Mouse (Mus musculus) C2C12 (cell line): ENCODE results near the gene Sez6l.

Source experiments
- CEBPB ChIP-seq: IDR thresholded peaks from one replicate; pipeline ENCODE4 v1.6.1; 2011; ENCODE audit warnings: low read depth, mild to moderate bottlenecking, control low read depth, moderate library complexity
- CTCF ChIP-seq: IDR thresholded peaks from one replicate; pipeline ENCODE4 v1.5.1; 2011; ENCODE audit not compliant: control insufficient read depth, insufficient read depth, insufficient read length
- FOSL1 ChIP-seq: IDR thresholded peaks from one replicate; pipeline ENCODE4 v1.8.0; 2011; ENCODE audit warnings: mild to moderate bottlenecking, low read length; ENCODE audit not compliant: poor library complexity, insufficient read depth, severe bottlenecking
- MAX ChIP-seq: IDR thresholded peaks from one replicate; pipeline ENCODE4 v1.6.1; 2011; ENCODE audit warnings: mild to moderate bottlenecking, control low read depth
- MYOD1 ChIP-seq: IDR thresholded peaks from one replicate; pipeline ENCODE4 v1.6.1; 2011; ENCODE audit warnings: low read depth; ENCODE audit not compliant: control insufficient read depth, insufficient read length
- MYOG ChIP-seq: IDR thresholded peaks from one replicate; pipeline ENCODE4 v1.6.1; 2011; ENCODE audit not compliant: control insufficient read depth, insufficient read length; ENCODE audit errors: extremely low read depth
- USF1 ChIP-seq: IDR thresholded peaks from one replicate; pipeline ENCODE4 v1.6.1; 2011; ENCODE audit warnings: low read depth, mild to moderate bottlenecking, control low read depth, moderate library complexity

DNA sequence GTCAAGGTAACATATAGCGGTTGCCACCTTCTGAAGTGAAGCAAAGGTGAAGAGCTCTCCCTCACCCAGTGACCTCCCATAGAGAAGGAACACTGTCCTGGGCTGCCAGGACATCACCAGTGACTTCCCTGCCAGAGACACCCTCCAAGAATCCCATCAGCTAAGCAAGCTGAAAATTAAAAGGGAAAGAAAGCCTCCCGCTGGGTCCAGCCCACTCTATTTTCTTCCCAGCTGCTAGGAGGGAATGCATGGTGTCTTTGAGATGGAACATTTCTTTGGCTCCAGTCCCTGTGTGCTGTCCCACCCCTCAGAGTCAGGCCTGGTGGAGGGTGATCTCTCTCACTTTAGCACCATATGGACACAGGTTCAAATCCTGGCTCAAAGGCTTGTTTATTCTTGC is 58.2 kb downstream of the Sez6l start:
- TF ChIP-seq MAX = no peak
- no peak for TF ChIP-seq CTCF
- no peak for TF ChIP-seq MYOG
- TF ChIP-seq USF1 = no peak
- TF ChIP-seq CEBPB = no peak
- no peak for TF ChIP-seq MYOD1
- no peak for TF ChIP-seq FOSL1
